Mouse (Mus musculus) NIH3T3 (cell line): ENCODE data around the gene Tlr2.
A peak's percentile ranks its signal among the peaks of the same experiment; 100 is the strongest.
"Not testable (repeated sequence)": the region's sequence is repeated elsewhere in the genome, so short reads cannot be mapped to it uniquely, and the experiment has no call there.

Experiments used
- DNase-seq: peaks from one replicate; pipeline ENCODE4 v3.0.0-alpha.2; 2012; ENCODE audit warnings: low read depth

Tlr2 gene

DNA sequence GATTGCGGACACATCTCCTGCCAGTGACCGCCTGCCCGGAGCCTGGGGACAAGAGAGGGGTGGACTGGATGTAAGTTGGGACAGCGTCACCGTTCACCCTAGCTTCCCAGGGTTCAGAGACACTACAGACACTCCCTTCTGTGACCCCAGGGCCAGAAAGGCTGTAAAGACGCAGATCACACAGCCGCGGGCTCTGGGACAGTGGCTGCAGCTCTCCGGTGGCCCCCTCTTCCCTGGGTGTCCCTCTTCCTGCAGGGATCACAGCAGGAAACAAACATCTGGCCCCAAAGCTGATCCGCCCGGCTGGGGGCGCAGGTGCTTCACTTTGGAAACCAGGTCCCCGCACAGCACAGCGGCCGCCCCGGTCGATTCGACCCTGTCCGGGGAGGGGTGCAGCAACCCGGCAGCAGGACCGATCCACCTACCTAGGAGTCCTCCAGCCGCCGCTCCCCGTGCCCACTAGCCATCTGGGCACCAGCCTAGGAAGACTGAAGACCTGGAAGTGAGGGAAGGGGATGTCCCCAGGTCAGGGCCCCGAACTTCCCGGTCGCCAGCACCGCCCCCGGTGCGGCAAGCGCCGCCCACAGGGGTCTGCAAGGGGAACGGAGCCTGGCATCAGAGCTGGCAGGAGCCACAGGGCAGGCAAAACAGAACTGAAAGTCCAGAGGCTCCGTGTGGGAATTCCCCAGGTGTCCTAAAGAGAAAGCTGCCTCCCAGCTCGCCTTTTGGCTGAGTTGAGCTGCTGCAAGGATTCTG lies at the start of gene Tlr2:
TSS of gene Tlr2 (minus strand) at position 673 of the 756 bp plus-strand sequence.
- peak; percentile 87 for DNase-seq

DNA sequence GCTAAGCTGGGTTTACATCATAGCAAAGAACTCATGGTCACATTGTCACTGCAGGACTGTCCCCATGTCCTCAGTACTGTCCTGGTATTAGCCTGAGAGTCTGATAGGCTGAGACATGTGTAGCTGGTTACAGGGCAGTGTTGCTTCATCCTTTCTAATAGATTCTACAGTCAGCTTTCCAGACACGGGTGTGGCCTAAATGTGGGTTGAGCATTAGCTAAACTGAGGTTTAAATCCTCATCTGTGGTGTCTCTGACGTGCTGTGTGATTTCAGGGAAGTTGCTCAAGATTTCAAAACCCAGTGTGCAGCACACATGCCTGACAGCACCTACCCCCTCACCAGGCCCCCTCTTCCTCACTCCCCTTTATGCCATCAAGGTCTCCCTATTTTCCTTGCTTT lies 43.6 kb upstream of the Tlr2 start:
- peak; percentile 71 for DNase-seq

DNA sequence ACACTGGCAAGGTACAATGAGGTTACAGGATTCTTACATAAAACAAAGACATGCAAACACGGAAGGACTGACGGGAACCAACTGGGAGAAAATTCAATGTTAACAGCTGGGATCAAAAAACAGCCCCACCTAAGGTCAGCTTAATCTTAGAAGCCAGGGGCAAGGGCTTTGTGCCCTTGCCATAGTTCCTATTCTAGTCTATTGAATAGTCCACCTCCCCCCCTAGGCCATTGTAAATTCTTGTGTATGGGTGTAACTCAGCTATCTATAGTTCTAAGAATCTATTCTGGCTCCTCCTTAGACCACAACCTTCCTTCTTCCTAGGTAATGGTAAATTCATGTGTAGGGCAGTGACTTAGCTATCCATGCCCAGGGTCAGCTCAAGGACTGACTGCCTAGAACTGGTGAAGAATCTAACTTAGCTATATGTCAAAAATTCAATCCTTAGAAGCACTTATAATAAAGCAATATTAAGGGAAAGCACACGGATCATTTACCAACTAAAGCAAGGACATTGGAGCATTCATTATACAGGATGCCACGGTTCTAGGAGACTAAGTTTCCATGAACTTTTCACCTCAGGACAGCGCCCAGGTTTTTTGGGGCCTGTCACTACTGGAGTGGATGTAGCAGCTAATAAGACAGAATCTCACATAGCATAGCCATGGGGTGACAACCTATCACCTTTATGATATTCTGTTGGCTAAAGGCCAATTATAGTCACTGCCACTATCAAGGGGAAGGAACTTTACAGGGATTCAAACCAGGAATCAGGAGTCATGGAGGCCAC lies 37.9 kb upstream of the Tlr2 start:
- DNase-seq, result not testable (repeated sequence)

DNA sequence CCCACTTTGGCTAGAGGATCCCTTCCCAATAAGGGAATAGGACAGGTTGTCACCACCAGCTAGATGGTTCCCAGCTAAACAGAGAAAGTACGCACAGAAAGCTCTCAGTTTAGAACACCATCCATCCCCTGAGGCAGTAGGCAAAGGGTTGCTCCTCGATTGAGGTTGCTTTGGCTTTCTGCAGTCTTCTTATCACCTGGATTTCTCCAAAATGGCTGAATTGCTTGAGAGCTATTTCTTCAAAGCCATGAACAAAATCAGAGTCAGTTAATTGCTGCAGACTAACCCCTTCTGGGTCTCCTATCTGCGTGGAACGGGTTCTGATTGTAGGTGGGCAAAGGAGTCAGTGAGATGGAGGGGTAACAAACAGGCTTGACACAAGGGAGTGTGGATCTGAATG lies 37.2 kb upstream of the Tlr2 start:
- DNase-seq, result no peak

DNA sequence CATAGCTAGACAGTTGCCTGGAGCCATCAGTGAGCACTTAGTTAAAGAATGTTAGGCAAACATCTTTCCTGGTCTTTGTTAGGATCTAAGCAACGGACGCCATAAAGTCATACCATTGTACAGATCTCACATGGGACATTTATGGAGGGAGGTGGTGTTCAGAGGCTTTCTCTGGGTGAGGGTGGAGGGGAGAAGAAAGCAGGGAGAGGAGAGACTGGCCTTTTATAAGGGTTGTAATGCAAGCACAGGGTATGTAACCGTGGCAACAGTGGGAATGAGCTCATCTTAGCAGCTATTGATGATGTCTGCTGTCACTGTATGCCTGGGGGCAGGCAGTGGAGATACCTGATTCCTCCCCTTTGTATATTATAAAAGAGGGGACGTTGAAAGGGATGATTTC lies 34.7 kb upstream of the Tlr2 start:
- no peak for DNase-seq

DNA sequence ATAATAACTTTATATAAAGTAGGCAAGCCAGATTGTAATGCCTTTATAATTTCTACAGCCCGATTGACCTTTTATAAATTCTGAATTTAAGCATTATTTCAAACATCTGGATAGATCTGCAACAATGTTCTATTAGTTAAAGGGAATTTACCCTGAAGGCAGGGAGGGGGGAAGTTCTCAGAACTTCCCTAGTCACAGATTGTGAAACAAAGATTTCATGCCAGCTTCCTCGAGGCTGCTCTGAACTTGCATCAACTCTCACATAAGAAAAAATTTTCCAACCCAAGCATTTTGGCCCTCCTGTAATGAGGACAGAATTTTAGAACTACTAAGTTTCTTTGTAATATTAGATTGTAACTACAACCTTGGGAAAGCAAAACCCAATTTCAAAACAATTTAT lies 33.5 kb upstream of the Tlr2 start:
- DNase-seq, result peak; percentile 67

DNA sequence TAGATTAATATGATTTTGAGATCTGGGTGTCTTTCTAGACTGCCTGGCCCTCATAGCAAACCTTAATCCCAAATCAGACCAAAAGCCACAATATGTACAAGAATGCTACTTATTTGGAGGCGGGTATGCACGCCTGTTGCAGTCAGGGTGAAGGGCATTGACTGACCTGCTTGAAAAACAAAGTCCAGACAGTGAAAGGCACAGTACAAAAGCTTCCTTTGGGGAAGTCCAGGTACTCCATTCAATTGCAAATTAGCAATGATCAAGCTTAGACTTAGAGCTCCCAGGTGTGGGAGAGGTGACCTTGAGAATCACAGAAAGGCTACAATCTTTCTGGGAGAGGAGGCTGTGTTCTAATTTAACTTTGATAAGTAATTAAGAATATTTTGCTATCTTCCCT lies 31.3 kb upstream of the Tlr2 start:
- DNase-seq, result not testable (repeated sequence)

DNA sequence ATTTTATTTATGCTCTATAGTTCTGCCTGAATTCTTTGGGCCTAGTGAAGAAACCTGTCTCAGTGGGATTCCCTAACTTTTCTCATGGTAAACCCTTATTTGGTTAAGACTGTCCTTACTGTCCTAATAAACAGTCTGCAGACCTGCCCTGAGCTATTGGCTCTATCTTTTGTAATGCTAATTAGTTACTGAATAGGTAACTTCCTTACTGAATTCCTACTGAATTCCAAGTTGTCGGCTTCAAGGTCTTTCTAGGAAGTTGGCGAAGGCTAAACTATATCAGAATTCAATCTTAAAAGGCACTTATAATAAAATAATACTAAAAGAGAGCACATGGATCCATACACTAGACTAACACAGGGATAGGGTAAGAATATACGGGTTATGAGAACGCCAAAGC lies 30.4 kb upstream of the Tlr2 start:
- not testable (repeated sequence) for DNase-seq

DNA sequence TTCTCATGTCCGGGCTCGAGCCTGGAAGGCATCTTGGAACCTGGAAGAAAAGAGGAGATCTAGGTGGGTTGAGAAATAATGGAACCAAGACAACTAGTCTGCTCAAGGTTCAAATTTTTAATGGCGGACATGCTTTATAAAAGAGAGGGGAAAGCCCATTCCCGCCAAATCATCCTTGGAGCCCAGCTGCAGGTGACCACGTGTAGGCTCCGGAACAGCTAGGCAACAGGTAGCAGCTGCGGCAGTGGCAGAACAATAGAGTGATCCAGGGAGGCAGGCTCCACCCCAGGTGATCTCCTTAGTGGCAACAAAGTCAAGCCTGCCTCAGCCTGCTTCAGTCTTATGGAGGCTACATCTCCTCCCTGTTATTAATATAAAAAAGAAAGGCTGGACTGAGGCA lies 30.0 kb upstream of the Tlr2 start:
- DNase-seq, result not testable (repeated sequence)

DNA sequence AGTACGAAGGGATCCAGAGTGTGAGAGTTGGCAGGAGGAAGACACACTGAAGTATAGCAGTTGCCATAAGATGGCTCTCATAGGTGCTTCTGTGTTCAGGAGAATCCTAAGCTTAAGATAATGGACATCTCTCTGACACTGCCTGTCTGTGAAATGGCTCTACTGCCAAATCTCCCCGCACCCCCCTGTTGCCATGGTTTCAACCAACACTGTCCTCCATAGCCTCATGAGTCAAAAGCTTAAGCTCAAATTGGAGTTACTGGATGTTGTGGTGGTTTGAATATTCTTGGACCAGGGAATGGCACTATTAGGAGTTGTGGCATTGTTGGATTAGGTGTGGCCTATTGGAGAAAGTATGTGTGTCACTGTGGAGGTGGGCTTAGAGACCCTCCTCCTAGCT lies 28.2 kb upstream of the Tlr2 start:
- no peak for DNase-seq

DNA sequence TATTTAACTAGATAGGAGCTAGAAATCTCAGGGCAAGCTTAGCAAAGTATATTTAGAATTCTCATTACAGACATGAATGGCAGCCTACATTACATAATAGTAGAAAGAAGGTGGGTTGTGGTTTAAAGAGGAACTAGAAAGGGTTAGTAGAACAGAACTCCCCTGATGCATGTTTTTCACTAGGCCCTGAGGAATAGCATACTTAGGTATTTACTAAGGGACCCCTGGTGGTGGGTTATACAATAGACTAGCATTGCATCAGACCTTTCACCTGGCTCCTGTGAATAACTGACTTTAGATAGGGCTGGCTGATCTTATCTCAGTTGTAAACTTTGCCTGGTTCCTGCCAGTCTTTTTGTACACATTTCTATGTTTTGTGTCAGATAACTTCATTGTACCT lies 25.5 kb upstream of the Tlr2 start:
- DNase-seq, result not testable (repeated sequence)

DNA sequence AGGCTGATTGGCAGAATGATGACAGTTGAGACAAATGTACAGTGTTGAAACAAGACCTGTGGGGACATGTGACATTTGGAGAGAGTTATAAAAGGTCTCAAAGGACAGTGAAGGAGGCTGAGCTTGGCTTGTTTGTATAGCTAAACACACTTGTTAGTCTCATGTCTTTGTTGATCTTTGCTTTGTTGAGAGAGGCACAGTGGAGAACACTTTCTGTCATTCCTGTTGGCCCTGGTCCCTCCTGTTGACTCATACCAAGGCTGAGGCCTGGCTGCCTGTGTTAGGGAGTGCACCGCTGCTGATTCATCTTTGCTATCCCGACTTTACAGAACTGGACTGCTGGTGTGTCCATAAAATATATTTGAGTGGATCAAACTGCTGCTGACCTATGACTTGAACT lies 23.6 kb upstream of the Tlr2 start:
- peak; percentile 62 for DNase-seq

DNA sequence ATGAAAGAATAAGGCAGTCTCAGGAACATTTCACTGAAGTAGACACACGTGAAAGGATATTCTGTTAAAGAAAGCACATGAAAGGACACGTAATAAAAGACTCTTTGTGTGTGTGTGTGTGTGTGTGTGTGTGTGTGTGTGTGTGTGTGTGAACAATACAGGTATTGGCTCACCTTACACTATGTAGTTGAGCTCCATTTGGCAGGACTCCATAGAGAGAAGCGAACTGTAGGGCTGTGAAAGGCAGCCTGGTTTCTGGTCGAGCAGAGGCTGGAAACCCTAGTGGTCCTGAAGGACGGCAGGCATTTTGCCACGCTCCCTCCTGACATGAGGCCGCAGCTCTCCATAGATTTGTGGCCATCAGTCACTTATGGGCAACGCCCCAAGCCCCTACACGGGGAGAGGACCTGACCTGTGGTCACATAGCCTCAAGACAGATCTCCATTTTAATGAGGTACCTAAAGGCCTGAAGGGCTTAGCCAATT lies 22.5 kb upstream of the Tlr2 start:
- DNase-seq, result no peak

DNA sequence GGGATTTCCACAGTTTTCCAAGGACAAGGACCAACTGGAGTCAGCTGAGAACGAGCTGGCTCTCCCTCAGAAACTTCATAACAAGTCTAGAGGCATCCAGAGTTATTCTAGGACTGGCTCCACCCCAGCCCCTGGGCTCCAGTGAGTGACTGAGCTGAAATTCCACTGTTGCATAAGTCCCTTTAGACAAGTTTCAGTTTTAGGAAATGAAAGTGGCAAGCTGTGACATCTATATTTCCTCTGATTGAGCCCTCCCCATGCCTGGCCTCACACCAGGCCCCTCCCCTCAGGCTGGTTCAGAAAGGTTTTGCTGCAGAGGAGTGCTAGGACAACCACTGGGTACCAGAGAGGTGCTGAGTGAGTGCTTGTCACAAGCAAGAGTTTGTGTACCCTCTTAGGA lies 21.4 kb upstream of the Tlr2 start:
- peak; percentile 84 for DNase-seq

DNA sequence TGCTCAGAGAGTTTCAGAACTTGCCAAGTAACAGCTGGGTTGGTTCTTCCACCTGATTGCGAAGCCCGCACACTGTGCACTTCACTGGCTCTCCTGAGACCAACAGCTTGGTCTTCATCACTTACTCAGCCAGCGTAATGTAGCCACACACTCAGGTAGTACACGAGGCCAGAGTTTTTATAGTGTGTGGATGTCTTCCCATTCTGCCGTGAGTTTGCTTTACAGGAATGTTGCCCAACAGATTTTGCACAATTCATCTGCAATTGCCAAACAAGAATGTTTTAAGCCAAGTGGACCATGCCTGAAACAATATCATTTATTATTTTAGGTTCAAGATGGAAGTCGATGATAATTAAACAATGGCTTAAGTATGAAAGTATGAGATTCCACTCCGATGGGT lies 18.0 kb upstream of the Tlr2 start:
- DNase-seq, result peak; percentile 61

DNA sequence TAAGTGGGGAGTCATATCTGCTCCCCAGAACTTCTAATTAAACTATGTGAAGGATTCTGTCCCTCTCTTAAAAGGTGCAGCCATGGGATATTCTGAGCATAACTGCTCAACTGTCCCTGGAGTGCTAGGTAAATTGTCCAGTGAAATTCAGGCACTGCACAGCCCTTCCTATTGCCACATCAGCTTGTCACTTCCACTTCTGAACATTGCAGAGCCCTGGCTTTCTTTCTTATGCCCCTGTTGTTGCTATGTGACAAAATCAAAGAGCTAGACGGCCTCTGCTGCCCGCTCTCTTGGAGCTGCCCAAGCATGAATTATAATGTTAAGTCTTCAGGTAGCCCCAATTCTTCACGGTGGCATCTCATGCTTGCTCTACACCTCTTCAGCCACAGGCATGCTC lies 17.5 kb upstream of the Tlr2 start:
- DNase-seq, result no peak

DNA sequence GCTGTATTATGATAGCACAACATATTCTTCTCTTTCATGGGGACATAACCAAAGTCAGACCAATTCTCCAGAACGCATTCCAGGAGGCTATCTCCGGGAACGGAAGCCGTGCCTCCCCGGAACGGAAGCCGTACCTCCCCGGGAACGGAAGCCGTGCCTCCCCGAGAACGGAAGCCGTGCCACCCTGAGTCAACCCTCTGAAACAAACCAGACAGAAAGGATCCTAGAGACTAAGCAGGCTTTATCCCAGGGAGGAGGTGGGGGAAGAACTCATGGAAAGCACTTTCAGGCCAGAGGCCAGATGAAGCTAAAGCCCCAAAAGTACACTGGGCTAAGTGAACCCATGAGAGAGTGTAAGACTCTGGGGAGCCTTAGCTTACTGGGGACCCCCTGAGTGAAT lies 16.1 kb upstream of the Tlr2 start:
- no peak for DNase-seq

DNA sequence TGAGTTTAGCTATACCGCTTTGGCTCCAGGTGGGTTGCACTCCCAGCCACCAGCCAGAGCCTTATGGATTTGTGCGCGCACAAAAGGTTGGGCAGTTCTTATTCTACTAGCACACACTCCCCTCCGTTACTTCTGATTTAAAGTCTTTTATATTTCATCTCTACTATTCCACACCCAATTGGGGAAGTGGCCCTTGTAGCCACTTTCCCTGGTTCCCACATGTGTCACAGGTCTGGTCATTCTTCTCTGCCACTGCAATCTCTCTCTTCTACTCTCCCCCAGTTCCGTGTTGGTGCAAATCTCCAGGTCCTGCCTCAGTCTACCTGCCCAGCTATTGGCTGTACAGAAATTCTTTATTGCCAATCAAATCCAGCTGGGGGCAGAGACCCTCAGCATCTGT lies 14.1 kb upstream of the Tlr2 start:
- no peak for DNase-seq

DNA sequence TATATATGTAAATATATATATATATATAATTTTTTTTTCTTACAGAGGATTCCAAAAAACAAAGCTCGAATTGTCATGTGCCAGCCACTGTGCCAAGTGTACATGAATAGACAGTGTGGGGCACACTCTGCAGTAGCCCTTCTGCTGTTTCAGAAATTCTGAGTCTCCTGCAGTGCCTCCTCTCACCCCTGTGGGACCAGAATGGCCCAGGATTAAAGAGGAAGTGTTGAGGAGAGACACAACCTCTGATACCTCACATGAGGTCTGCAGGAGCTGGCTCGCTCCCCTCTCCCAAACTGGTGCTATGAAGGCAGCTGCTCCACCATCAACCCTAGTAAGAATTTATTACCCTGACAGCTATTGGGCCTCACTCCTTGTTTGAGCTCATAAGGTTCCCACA lies 7.8 kb upstream of the Tlr2 start:
- no peak for DNase-seq

DNA sequence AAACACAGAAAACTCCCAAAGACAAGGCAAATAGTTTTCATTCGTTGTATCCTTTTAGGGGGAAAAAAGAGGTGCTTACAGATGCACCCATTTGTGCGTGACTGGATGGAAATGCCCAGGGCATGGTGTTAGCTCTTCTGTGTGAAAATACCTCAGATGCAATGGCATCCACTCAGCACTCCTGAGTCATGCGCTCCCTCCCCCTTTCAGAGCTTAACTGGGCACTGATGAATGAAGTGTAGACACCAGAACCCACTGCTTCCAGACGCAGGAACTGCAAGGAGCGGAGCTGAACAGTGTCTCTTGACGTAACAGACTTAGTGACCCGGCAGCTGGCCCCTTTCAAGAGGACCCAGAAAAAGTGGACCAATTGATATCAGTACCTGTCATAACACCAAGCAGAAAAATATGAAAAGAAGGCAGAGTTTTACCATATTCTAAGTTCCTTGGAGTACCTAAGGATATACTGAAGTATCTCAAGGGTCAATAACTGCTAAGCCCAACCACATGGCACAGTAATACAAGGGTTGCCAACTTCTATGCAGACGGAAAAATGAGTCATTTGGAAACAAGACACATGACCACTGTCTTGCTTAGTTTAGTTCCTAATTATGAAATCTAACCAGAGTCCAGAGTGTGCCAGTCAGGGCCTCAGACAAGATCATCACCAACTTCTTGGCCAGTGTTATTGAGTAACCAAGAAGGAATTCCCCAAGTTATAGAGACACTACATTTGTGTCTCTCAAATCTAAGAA lies 3.4 kb upstream of the Tlr2 start:
- peak; percentile 72 for DNase-seq

DNA sequence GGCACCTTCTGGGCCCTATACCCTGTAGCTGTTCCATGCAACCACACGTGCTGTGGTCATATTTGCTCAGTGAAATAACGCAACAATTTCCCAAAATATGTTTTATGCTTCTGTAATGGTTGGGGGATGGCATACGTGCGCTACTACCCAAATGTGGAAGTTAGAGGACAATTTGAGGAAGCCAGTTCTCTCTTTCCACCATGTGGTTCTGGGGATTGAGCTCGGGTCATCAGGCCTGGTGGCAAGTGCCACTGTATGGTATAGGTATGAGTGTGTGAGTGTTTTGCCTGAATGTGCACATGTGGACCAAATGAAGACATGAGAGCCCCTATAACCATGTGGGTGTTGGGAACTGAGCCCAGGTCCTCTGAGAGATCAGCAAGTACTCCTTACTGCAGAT lies 2.1 kb downstream of the Tlr2 start:
- no peak for DNase-seq

DNA sequence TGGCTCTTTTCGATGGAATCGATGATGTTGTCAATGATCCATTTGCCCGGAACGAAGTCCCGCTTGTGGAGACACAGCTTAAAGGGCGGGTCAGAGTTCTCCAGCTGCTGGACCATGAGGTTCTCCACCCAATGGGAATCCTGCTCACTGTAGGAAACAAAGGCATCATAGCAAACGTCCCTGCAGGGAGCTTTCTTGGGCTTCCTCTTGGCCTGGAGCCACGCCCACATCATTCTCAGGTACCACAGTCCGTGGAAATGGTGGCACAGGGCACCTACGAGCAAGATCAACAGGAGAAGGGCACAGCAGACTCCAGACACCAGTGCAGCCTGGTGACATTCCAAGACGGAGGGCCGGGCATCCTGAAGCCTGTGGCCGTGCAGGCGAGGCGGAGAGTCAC lies 4.9 kb downstream of the Tlr2 start:
- no peak for DNase-seq

DNA sequence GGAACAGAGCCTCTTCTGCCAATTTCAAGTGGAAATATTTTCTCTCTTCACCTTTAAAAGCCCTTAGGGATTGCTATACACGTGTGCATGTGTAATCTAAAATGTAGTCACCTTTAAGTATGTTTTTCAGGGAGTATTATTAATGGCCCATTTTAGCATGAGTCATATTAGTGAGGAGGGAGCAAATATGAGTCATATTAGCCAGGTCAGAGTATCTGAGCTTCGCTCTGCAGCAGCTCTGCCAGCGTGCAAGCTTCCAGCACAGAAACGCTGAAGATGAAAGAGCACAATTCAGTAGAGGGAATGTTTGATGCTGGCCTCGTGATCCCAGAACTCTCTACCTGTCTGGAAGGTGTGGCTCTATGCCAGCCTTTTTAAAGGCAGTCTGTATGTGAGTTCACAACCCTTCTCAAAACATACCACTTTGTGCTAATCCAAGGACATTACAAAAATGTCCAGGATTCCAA lies 13.4 kb downstream of the Tlr2 start:
- peak; percentile 89 for DNase-seq
